Mouse (Mus musculus): ENCODE results near the gene Snx5.

DNA sequence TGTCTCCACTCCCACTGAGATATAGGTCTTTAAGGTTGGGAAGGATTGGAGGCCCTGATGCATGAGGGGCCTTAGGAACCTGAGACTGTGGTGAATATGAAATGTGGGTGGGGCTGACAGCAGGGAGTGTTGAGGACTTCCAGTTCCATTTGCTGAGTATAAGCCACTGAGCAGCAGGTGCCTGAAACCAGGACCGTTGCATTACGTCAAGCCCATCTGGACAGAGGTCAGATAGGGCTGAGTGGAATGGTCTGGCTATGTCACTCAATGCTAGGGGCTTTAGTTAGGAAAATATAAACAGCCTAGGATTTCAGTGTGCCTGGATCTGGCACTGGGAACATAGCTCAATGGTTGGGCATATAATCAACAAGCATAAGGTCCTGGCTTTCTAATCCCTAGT, 24.4 kb downstream of the Snx5 start:
- TF ChIP-seq POLR2A (IDR thresholded peaks at IDR 0.05; ENCODE audit: low read depth, low read length) (no peak), CTCF (IDR thresholded peaks at IDR 0.05; ENCODE audit: borderline replicate concordance, insufficient read depth, low read length) (no peak)

All from embryonic fibroblast, embryonic 13.5 days (primary cell).